Mouse (Mus musculus): Measurements from ENCODE around the gene Foxj3.

Foxj3 gene

DNA sequence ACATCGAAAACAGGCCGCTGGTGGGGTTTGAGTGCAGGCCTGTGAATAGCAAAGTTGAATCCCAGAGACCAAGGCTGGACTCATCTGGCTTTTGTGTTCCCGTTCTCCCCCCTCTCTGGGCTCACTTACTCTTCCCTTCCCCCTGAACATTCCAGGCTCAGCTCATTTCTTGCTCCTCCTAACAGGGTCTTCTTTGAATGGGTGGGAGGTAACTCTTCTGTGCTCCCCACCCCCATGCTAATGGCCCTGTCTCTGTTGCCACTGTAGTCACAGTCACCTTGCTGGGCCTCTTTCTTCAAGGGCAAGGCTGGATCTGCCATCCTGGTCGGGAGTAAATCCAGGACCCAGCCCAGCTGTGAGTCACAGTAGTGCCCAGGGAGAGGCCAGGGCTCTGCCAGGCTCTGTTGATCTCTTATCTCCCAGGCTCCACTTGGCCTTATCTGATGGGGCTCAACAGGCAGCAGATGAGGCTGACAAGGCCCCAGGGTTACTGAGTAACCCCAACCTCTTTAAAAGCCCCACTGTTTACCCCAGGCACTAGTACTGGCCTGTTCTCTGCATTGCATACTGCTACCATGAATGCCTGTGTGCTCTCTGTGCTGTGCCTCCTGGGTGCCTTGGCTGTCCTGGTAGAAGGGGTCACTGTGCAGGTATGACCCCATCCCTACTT lies 100.5 kb downstream of the Foxj3 start, which contains the start of gene Guca2a:
Gene Guca2a (plus strand): TSS at position 529 of the 670 bp plus-strand sequence.
- in situ Hi-C loops (cut with MboI), result no loop called here

GRCm38 (mm10) chr4:119637946-119638345 lies 101.1 kb downstream of the Foxj3 start:
- in situ Hi-C loops (cut with MboI), result no loop called here

DNA sequence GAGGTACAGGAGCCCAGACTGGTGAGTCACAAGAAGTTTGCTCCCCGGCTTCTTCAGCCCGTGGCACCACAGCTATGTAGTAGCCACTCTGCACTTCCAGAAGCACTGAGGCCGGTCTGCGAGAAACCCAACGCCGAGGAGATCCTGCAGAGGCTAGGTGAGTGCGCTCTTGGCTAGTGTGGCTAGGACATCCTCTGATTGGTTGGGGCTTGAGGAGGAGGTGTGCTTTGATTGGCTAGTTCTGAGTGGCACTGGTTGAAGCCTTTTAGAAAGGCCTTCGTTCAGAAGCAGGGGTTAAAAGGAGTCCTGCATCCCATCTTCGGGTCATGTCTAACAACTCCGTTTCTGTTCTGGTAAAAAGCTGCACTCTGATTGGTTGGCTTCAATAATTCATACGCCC lies 101.9 kb downstream of the Foxj3 start:
- in situ Hi-C loops (cut with MboI), result no loop called here

GRCm38 (mm10) chr4:119642666-119643065 lies 105.9 kb downstream of the Foxj3 start:
- in situ Hi-C loops (cut with MboI), result no loop called here

- in situ Hi-C loops (cut with MboI), result no loop called here
These were observed 120.2 kb downstream of the Foxj3 start for GRCm38 (mm10) chr4:119657011-119657410.

GRCm38 (mm10) chr4:119658246-119658645 lies 121.4 kb downstream of the Foxj3 start:
- in situ Hi-C loops (cut with MboI), result no loop called here

DNA sequence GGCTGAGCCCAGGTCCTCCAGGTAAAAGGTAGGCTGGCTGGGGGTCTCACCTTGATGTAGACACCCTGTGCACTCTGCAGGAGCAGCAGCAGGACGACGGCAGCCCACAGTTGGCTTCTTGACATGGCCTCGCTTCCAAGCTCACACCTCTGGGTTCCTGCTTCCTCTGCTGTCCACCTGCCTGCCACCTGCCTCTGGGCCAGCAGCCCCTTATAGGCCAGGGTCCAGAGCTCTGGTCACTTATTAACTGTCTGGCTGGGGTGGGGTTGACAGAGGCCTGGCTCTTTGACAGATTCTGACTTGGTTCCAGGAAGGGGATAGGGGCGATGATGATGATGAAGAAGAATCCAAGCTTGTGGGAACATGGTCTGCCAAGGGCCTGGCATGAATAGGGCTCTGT lies 121.9 kb downstream of the Foxj3 start, which contains the start of gene Guca2b:
Gene Guca2b (minus strand): TSS at position 224 of the 400 bp plus-strand sequence.
- in situ Hi-C loops (cut with MboI), result no loop called here

GRCm38 (mm10) chr4:119660007-119660406 lies 123.2 kb downstream of the Foxj3 start:
- in situ Hi-C loops (cut with MboI), result no loop called here

GRCm38 (mm10) chr4:119662151-119662550 lies 125.3 kb downstream of the Foxj3 start:
- in situ Hi-C loops (cut with MboI), result no loop called here

- in situ Hi-C loops (cut with MboI), result no loop called here
These were observed 126.2 kb downstream of the Foxj3 start for GRCm38 (mm10) chr4:119662976-119663375.

DNA sequence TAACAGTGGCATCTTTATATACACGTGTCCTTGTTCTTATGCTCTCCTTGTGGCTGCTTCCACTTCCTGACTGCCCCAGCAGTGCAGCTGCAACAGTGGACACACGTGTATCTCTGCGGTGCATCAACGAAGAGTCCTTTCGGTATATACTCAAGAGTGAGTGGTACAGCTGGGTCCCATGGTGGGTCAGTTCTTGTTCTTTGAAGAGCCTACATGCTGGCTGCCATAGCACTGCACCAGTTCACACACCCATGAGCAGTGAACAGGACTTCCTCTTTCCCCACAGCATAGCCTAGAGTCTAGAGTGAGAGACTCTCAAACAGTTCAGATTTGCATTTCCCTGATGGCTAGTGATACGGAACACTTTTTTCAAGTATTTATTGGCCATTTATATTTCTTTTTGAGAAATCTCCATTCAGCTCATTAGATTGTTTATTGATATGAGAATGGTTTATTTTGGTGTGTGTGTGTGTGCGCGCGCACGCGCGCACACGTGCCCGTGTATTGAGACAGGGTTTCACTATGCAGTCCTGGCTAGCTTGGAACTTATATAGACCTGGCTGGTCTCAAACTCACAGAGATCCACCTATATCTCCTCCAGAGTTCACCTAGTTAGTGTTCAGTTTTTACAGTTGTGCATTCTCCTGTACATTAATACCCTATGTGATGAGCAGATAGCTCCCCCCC lies 126.7 kb downstream of the Foxj3 start:
- in situ Hi-C loops (cut with MboI), result no loop called here

GRCm38 (mm10) chr4:119665166-119665565 lies 128.4 kb downstream of the Foxj3 start:
- in situ Hi-C loops (cut with MboI), result no loop called here

- in situ Hi-C loops (cut with MboI), result no loop called here
These were observed 129.3 kb downstream of the Foxj3 start for GRCm38 (mm10) chr4:119666116-119666515.

GRCm38 (mm10) chr4:119667454-119667853 lies 130.7 kb downstream of the Foxj3 start:
- in situ Hi-C loops (cut with MboI), result no loop called here

GRCm38 (mm10) chr4:119668185-119668584 lies 131.4 kb downstream of the Foxj3 start:
- in situ Hi-C loops (cut with MboI), result no loop called here

GRCm38 (mm10) chr4:119668596-119668995 lies 131.8 kb downstream of the Foxj3 start:
- in situ Hi-C loops (cut with MboI), result no loop called here

DNA sequence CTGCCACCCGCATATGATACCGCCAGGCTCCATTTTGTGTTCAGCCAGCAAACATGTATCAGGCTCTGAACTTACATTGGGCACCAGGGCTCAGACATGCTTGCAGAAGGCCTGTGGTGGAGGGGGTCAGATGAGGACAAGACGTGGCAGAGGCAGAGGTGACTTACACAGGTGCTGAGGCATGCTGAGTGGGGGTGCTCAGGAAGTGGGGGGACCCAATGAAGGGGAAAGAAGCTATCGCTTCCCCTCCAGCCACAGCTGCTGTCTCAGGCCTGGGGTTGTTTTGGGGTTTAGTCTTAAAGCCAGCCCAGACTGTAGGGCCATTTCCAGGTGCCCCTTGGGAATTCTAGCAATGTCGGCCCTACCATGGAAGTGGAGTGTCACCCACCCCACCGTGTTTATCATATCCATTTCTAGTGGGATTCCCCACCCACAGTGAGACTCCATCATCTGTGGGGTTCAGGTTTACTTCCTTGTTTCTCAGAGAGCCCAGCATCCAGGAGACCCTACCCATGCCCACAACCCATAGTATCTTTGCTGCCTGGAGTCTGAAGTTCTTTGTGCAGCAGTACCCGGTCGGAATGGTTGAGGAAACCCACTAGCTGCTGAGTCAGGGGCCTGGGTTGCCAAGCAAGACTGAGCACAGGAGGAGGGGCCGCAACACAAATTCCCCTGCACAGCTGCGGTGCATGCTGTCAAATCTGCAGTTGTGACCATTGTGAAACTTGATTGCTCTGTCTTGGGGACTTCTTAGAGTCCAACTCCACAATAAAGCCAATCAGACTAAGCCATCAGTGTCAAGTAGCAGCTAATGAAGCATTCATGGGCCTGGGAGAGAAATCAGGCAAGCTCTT lies 132.8 kb downstream of the Foxj3 start:
- in situ Hi-C loops (cut with MboI), result no loop called here

DNA sequence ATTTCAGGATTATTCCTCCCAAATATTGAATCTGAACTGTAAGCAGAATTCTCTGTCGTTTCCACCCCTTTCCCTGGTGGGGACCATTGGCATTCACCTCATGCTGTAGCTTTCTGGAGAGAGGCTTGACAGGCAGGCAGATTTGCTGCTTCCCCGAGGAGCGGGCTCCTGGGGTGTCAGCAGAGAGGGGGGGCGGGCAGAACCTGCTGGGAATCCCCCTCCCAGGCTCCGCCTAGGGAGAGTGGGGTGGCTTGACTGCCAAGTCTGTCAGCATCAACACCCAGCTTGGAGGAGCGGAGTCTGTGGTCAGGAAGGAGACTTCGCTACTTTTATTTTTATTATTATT lies 133.4 kb downstream of the Foxj3 start:
- in situ Hi-C loops (cut with MboI), result no loop called here

- in situ Hi-C loops (cut with MboI), result no loop called here
These were observed 133.9 kb downstream of the Foxj3 start for GRCm38 (mm10) chr4:119670736-119671135.

DNA sequence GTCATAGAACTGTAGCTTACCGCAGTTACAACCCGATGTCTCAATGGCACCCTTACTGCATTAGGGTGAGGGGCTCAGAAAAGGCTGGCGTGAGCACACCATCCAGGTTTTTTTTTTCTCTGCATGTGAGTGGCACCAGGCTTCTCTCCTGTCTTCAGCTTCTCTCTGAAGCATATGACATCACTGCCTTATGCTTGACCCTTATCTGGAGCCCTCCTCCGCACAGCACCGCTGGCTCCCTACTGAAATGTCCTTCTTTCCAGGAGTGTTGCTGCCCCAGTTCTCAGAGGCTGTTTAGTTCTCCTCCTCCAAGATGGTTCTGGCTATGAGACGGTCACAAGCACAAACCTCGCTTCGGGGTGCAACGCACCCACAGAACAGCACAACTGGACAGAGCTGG lies 134.4 kb downstream of the Foxj3 start:
- in situ Hi-C loops (cut with MboI), result no loop called here

DNA sequence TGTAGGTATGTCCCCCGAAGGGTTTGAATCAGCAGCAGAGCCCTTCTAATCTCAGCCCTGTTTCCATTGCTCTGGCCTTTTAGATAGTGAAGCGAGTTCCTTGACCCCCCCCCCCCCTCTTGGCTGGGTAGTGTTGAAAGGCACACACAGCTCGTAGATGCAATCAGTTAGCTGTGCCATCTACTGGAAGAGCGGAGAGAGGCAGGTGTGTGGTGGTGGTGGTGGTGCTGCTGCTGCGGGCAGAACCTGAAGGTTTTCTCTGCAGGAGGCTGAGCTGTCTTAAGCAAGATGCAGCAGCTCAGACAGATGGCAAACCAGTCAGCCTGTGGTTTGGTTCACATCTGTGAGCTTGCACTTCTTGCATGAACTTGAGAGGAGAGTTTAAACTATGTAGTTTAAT lies 135.9 kb downstream of the Foxj3 start:
- in situ Hi-C loops (cut with MboI), result no loop called here
